Mouse (Mus musculus): Measurements from ENCODE around the gene Ercc4.

GRCm38 (mm10) chr16:13199204-13199603 lies 89.7 kb downstream of the Ercc4 start:
- no peak for TF ChIP-seq GATA1 (IDR thresholded peaks at IDR 0.05; ENCODE audit: borderline replicate concordance, low read length)
- TF ChIP-seq FLI1 (IDR thresholded peaks at IDR 0.05; ENCODE audit: low read length), result no peak

Data from megakaryocyte, embryonic 14.5 days (primary cell).